Mouse (Mus musculus): ENCODE data around the gene Alb. TPM values are rescaled to one million over a fixed set of nuclear protein-coding genes. Genes with fewer than 3 reads are reported as not detected.

Gene Alb
- polyA plus RNA-seq, 1 experiment, result not detected

DNA sequence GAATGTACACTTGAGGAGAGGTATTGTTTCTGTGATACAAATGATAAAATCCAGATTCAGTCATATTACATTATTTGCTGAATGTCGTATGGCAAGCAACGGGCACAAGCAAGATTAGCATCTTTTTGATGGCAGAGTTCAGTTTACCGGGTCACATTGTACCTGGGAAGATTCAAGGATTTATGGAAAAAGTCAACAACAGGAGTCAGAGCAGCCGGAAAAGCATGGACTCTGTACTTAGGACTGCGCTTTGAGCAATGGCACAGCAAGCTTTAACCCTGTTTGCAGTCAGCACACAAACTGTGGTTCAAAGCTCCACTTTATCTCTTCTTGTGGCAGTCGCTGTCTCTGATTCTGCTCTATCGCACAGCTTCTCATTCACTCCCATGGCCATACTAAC, 24.9 kb downstream of the Alb start:
- Histone ChIP-seq H3K27me3 (replicated peaks) (peaks cover 3% of the 10 kb centered on the region), H3K36me3 (replicated peaks; ENCODE audit: low read length) (no peaks in the 10 kb centered on the region), H3K4me3 (replicated peaks) (no peak overlapping the region), H3K9me3 (no peaks in the 10 kb centered on the region), H3K4me1 (no peaks in the 10 kb centered on the region)
- TF ChIP-seq FLI1 (IDR thresholded peaks at IDR 0.05; ENCODE audit: low read length) (no peak), GATA1 (IDR thresholded peaks at IDR 0.05; ENCODE audit: borderline replicate concordance, low read length) (no peak)

DNA sequence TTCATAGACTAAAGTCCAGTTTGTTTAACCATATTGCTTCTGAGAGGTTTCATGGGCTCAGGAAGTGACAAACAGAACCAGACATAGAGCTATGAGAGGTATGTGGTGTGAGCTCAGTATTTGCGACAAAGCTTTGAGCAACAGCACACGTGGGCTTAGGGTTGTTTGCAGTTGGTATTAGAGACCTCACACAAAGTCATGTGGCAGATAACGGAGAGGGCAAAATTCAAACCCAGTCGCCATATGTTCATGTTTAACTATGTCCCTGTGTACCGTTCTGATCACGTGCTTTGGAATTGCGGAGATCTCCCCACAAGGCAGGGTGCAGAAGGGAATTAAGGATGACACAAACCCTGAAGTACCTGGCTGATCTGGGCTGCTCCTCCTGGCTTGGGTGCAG, 27.6 kb downstream of the Alb start:
- Histone ChIP-seq H3K9me3 (no peaks in the 10 kb centered on the region), H3K4me3 (replicated peaks) (no peak overlapping the region)
- TF ChIP-seq GATA1 (IDR thresholded peaks at IDR 0.05; ENCODE audit: borderline replicate concordance, low read length) (no peak), FLI1 (IDR thresholded peaks at IDR 0.05; ENCODE audit: low read length) (no peak)

GRCm38 (mm10) chr5:90490518-90490917, 29.8 kb downstream of the Alb start, which contains the start of gene Afp:
Gene Afp, plus strand, starts transcription at chr5:90490737.
- no peaks in the 10 kb centered on the region for H3K9me3 ChIP-seq
- no peaks in the 10 kb centered on the region for H3K36me3 ChIP-seq (replicated peaks; ENCODE audit: low read length)
- no peaks in the 10 kb centered on the region for H3K4me1 ChIP-seq
- TF ChIP-seq FLI1 (IDR thresholded peaks at IDR 0.05; ENCODE audit: low read length), result no peak
- TF ChIP-seq GATA1 (IDR thresholded peaks at IDR 0.05; ENCODE audit: borderline replicate concordance, low read length), result no peak
- H3K4me3 ChIP-seq (replicated peaks), result no peak within 1 kb of the TSS
- peaks cover 3% of the 10 kb centered on the region for H3K27me3 ChIP-seq (replicated peaks)

More for the DNA sequence above, 27.6 kb downstream of the Alb start:
- Histone ChIP-seq H3K36me3 (replicated peaks; ENCODE audit: low read length) (no peaks in the 10 kb centered on the region), H3K4me1 (no peaks in the 10 kb centered on the region), H3K27me3 (replicated peaks) (peaks cover 3% of the 10 kb centered on the region)

GRCm38 (mm10) chr5:90492440-90492839, 31.7 kb downstream of the Alb start:
- H3K4me1 ChIP-seq, result no peaks in the 10 kb centered on the region
- no peaks in the 10 kb centered on the region for H3K36me3 ChIP-seq (replicated peaks; ENCODE audit: low read length)
- TF ChIP-seq GATA1 (IDR thresholded peaks at IDR 0.05; ENCODE audit: borderline replicate concordance, low read length) (no peak), FLI1 (IDR thresholded peaks at IDR 0.05; ENCODE audit: low read length) (no peak)
- no peaks in the 10 kb centered on the region for H3K9me3 ChIP-seq
- peaks cover 8% of the 10 kb centered on the region for H3K27me3 ChIP-seq (replicated peaks)
- no peak overlapping the region for H3K4me3 ChIP-seq (replicated peaks)

DNA sequence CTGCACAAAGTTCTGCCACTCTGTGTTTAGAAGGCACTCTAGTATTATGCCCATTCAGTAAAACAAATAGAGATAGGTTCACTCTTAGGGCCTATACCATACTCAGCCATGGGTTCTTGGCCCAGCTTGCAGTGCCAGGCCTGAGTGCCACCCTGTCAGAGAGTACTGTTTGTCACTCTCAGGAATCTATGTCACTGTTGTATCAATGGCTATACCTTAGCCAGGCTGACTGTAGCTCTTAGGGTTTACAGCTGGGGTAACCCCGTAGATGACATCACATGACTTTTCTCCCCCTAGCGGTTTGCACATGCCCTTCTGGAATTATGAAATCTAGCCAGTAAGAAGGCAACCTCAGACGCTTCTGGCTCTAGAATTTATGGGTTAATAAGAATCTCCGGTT, 33.6 kb downstream of the Alb start:
- H3K36me3 ChIP-seq (replicated peaks; ENCODE audit: low read length), result no peaks in the 10 kb centered on the region
- H3K9me3 ChIP-seq, result no peaks in the 10 kb centered on the region
- no peak overlapping the region for H3K4me3 ChIP-seq (replicated peaks)
- H3K4me1 ChIP-seq, result no peaks in the 10 kb centered on the region
- H3K27me3 ChIP-seq (replicated peaks), result peaks cover 10% of the 10 kb centered on the region
- TF ChIP-seq FLI1 (IDR thresholded peaks at IDR 0.05; ENCODE audit: low read length), result no peak

DNA sequence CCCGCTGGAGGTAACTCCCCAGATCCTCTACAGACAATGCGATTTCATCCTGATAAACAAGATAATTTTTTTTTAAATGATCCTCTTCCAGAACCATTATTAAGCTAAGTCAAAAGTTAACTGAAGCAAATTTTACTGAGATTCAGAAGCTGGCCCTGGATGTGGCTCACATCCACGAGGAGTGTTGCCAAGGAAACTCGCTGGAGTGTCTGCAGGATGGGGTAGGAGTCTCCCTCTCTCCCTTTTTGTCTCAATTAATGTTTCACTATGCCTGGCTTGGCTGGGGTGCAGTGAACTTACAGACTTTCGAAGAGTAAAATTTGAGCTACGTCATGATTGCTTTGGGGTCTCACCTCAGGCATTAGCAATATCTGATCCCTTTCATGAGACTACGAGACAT, 38.8 kb downstream of the Alb start:
- Histone ChIP-seq H3K36me3 (replicated peaks; ENCODE audit: low read length) (no peaks in the 10 kb centered on the region), H3K9me3 (no peaks in the 10 kb centered on the region), H3K4me1 (peaks cover 4% of the 10 kb centered on the region), H3K27me3 (replicated peaks) (peaks cover 12% of the 10 kb centered on the region), H3K4me3 (replicated peaks) (no peak overlapping the region)
- no peak for TF ChIP-seq FLI1 (IDR thresholded peaks at IDR 0.05; ENCODE audit: low read length)

- H3K9me3 ChIP-seq, result peaks cover 4% of the 10 kb centered on the region; the same call in 1 of the 2 replicates
- peaks cover 12% of the 10 kb centered on the region for H3K27me3 ChIP-seq (replicated peaks)
- no peak for TF ChIP-seq GATA1 (IDR thresholded peaks at IDR 0.05; ENCODE audit: borderline replicate concordance, low read length)
- no peak for TF ChIP-seq FLI1 (IDR thresholded peaks at IDR 0.05; ENCODE audit: low read length)
- H3K4me3 ChIP-seq (replicated peaks), result no peak overlapping the region
- H3K36me3 ChIP-seq (replicated peaks; ENCODE audit: low read length), result no peaks in the 10 kb centered on the region
- H3K4me1 ChIP-seq, result peaks cover 10% of the 10 kb centered on the region
Measured at GRCm38 (mm10) chr5:90500714-90501113, 40.0 kb downstream of the Alb start.

DNA sequence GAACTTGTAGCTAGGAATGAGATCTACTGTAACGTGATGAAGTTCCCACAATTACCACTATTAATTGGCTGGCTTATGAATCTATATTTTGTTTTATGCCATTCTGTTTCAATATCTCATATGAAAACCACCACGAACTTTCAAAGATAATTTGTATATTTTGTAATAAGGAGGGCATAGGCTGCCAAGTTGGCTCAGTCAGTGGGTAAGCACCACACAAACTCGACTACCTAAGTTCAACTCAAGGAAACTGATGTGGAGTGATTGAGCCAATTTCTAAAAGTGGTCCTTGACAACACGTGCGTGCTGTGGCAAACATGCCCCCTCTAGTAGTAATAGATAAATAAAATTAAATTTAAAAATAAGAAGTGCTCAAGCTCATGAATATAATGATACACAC, 41.1 kb downstream of the Alb start:
- Histone ChIP-seq H3K36me3 (replicated peaks; ENCODE audit: low read length) (no peaks in the 10 kb centered on the region), H3K4me3 (replicated peaks) (no peak overlapping the region), H3K27me3 (replicated peaks) (peaks cover 8% of the 10 kb centered on the region), H3K9me3 (peaks cover 4% of the 10 kb centered on the region; the same call in 1 of the 2 replicates), H3K4me1 (peaks cover 10% of the 10 kb centered on the region)
- no peak for TF ChIP-seq GATA1 (IDR thresholded peaks at IDR 0.05; ENCODE audit: borderline replicate concordance, low read length)
- TF ChIP-seq FLI1 (IDR thresholded peaks at IDR 0.05; ENCODE audit: low read length), result no peak

GRCm38 (mm10) chr5:90504742-90505141, 44.0 kb downstream of the Alb start:
- H3K27me3 ChIP-seq (replicated peaks), result no peaks in the 10 kb centered on the region
- TF ChIP-seq FLI1 (IDR thresholded peaks at IDR 0.05; ENCODE audit: low read length) (no peak), GATA1 (IDR thresholded peaks at IDR 0.05; ENCODE audit: borderline replicate concordance, low read length) (no peak)
- no peaks in the 10 kb centered on the region for H3K36me3 ChIP-seq (replicated peaks; ENCODE audit: low read length)
- peaks cover 4% of the 10 kb centered on the region; the same call in 1 of the 2 replicates for H3K9me3 ChIP-seq
- peak overlapping the region; percentile 76 for H3K4me3 ChIP-seq (replicated peaks)
- peaks cover 14% of the 10 kb centered on the region for H3K4me1 ChIP-seq

DNA sequence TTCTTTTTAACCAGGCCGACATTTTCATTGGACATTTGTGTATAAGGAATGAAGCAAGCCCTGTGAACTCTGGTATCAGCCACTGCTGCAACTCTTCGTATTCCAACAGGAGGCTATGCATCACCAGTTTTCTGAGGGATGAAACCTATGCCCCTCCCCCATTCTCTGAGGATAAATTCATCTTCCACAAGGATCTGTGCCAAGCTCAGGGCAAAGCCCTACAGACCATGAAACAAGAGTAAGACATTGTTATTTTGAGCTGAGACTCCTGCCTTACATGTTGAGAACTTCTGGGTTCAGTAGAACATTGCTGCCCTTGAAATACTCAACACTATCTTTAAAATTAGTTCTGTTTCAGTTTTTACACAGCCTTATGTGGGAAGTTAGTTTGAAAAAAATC, 45.8 kb downstream of the Alb start:
- TF ChIP-seq FLI1 (IDR thresholded peaks at IDR 0.05; ENCODE audit: low read length) (no peak), GATA1 (IDR thresholded peaks at IDR 0.05; ENCODE audit: borderline replicate concordance, low read length) (no peak)
- H3K27me3 ChIP-seq (replicated peaks), result no peaks in the 10 kb centered on the region
- no peaks in the 10 kb centered on the region for H3K36me3 ChIP-seq (replicated peaks; ENCODE audit: low read length)
- H3K9me3 ChIP-seq, result peaks cover 4% of the 10 kb centered on the region; the same call in 1 of the 2 replicates
- no peak overlapping the region for H3K4me3 ChIP-seq (replicated peaks)
- peaks cover 11% of the 10 kb centered on the region for H3K4me1 ChIP-seq

GRCm38 (mm10) chr5:90507411-90507949, 46.8 kb downstream of the Alb start:
- Histone ChIP-seq H3K9me3 (peaks cover 4% of the 10 kb centered on the region; the same call in 1 of the 2 replicates), H3K4me1 (peaks cover 11% of the 10 kb centered on the region), H3K4me3 (replicated peaks) (no peak overlapping the region), H3K27me3 (replicated peaks) (peaks cover 1% of the 10 kb centered on the region), H3K36me3 (replicated peaks; ENCODE audit: low read length) (no peaks in the 10 kb centered on the region)
- TF ChIP-seq GATA1 (IDR thresholded peaks at IDR 0.05; ENCODE audit: borderline replicate concordance, low read length) (no peak), FLI1 (IDR thresholded peaks at IDR 0.05; ENCODE audit: low read length) (no peak)
